Mouse (Mus musculus): Measurements from ENCODE around the gene Atp8b5.

Atp8b5 gene

GRCm38 (mm10) chr4:43266623-43267322 lies at the start of gene Atp8b5:
Gene Atp8b5, plus strand, starts transcription at chr4:43267159.
- DNase-seq: peak; percentile 87

GRCm38 (mm10) chr4:43217997-43218396 lies 49.0 kb upstream of the Atp8b5 start:
- no peak for DNase-seq

- no peak for DNase-seq
These were observed 35.1 kb upstream of the Atp8b5 start for GRCm38 (mm10) chr4:43231821-43232220.

- no peak for DNase-seq
These were observed 34.0 kb upstream of the Atp8b5 start for GRCm38 (mm10) chr4:43232985-43233384.

GRCm38 (mm10) chr4:43233489-43233888 lies 33.5 kb upstream of the Atp8b5 start:
- DNase-seq: no peak

GRCm38 (mm10) chr4:43236898-43237297 lies 30.1 kb upstream of the Atp8b5 start:
- no peak for DNase-seq

GRCm38 (mm10) chr4:43240716-43241115 lies 26.2 kb upstream of the Atp8b5 start:
- DNase-seq: no peak

- DNase-seq: peak; percentile 32
These were observed 22.9 kb upstream of the Atp8b5 start for GRCm38 (mm10) chr4:43244022-43244421.

GRCm38 (mm10) chr4:43245776-43246175 lies 21.2 kb upstream of the Atp8b5 start:
- no peak for DNase-seq

GRCm38 (mm10) chr4:43248026-43248425 lies 18.9 kb upstream of the Atp8b5 start:
- no peak for DNase-seq

- no peak for DNase-seq
These were observed 18.1 kb upstream of the Atp8b5 start for GRCm38 (mm10) chr4:43248909-43249308.

GRCm38 (mm10) chr4:43251269-43251668 lies 15.7 kb upstream of the Atp8b5 start:
- no peak for DNase-seq

GRCm38 (mm10) chr4:43257040-43257439 lies 9.9 kb upstream of the Atp8b5 start:
- DNase-seq: no peak

GRCm38 (mm10) chr4:43258556-43258955 lies 8.4 kb upstream of the Atp8b5 start:
- no peak for DNase-seq

GRCm38 (mm10) chr4:43259435-43259834 lies 7.5 kb upstream of the Atp8b5 start:
- DNase-seq: no peak

GRCm38 (mm10) chr4:43260096-43260495 lies 6.9 kb upstream of the Atp8b5 start:
- DNase-seq: peak; percentile 26

- no peak for DNase-seq
These were observed 4.1 kb upstream of the Atp8b5 start for GRCm38 (mm10) chr4:43262821-43263220.

- no peak for DNase-seq
These were observed 813 bp upstream of the Atp8b5 start for GRCm38 (mm10) chr4:43266146-43266545.

GRCm38 (mm10) chr4:43267323-43267658 lies 332 bp downstream of the Atp8b5 start:
- DNase-seq: no peak

GRCm38 (mm10) chr4:43285476-43285875 lies 18.5 kb downstream of the Atp8b5 start:
- no peak for DNase-seq

GRCm38 (mm10) chr4:43287305-43287704 lies 20.3 kb downstream of the Atp8b5 start:
- no peak for DNase-seq

GRCm38 (mm10) chr4:43294001-43294400 lies 27.0 kb downstream of the Atp8b5 start:
- no peak for DNase-seq

- no peak for DNase-seq
These were observed 42.9 kb downstream of the Atp8b5 start for GRCm38 (mm10) chr4:43309696-43310338.

- no peak for DNase-seq
These were observed 54.6 kb downstream of the Atp8b5 start for GRCm38 (mm10) chr4:43321536-43321935.

GRCm38 (mm10) chr4:43322336-43322735 lies 55.4 kb downstream of the Atp8b5 start:
- DNase-seq: no peak

Data from right cerebral cortex, postnatal 4 days (tissue).